Mouse (Mus musculus) forebrain, embryonic 12.5 days (tissue): Measurements from ENCODE around the gene Vdr. TPM values are rescaled to one million over a fixed set of nuclear protein-coding genes. Genes with fewer than 3 reads are reported as not detected.

ENCODE experiments used
- ATAC-seq: fragments of 200-750 bp; cut with Nextera tagmentation; 2 replicates; pipeline ENCODE4 v1.8.0; 2017; ENCODE audit warnings: moderate TSS enrichment; ENCODE audit not compliant: low FRiP score
- H3K27ac ChIP-seq: fragments of 300-500 bp; sonication (generic); 2 replicates; pipeline ENCODE4 v1.5.1; 2016; ENCODE audit warnings: mild to moderate bottlenecking
- H3K27me3 ChIP-seq: fragments of 300-500 bp; sonication (generic); 2 replicates; pipeline ENCODE4 v1.6.1; 2016; ENCODE audit warnings: mild to moderate bottlenecking
- H3K36me3 ChIP-seq: fragments of 300-500 bp; sonication (generic); replicated peaks from 2 replicates; pipeline ENCODE4 v1.6.1; 2016; ENCODE audit warnings: mild to moderate bottlenecking
- H3K4me1 ChIP-seq: fragments of 300-500 bp; sonication (generic); 2 replicates; pipeline ENCODE4 v1.6.1; 2016
- H3K4me2 ChIP-seq: fragments of 300-500 bp; sonication (generic); 2 replicates; pipeline ENCODE4 v1.6.1; 2016; ENCODE audit warnings: mild to moderate bottlenecking, moderate library complexity
- H3K4me3 ChIP-seq: fragments of 300-500 bp; sonication (generic); replicated peaks from 2 replicates; pipeline ENCODE4 v1.5.1; 2016; ENCODE audit warnings: mild to moderate bottlenecking
- H3K9ac ChIP-seq: fragments of 300-500 bp; sonication (generic); 2 replicates; pipeline ENCODE4 v1.6.1; 2016; ENCODE audit warnings: mild to moderate bottlenecking
- H3K9me3 ChIP-seq: fragments of 300-500 bp; sonication (generic); 2 replicates; pipeline ENCODE4 v1.6.1; 2016
- WGBS: fragments of 180-500 bp; shearing (Covaris S2); methylation state at CpG from one replicate; pipeline ENCODE4 v1.1.7; 2016; 5-methylcytosine and 5-hydroxymethylcytosine counted together
- polyA plus RNA-seq: library from polyadenylated mRNA; unstranded; fragments of >200 nt; fragmentation: Nextera tagmentation; extraction: Ambion mirVana; gene quantifications from 2 replicates; pipeline ENCODE4 v1.2.1, GENCODE M21; 2016

Gene Vdr
- polyA plus RNA-seq, 1 experiment from 2014 or later, result 0.59 TPM

GRCm38 (mm10) chr15:97896861-97897654 lies 13.4 kb downstream of the Vdr start:
- no peak overlapping the region for H3K4me2 ChIP-seq
- no peaks in the 10 kb centered on the region for H3K9me3 ChIP-seq
- no peak overlapping the region for H3K4me3 ChIP-seq
- H3K36me3 ChIP-seq, result no peaks in the 10 kb centered on the region
- no peak for ATAC-seq
- no peaks in the 10 kb centered on the region for H3K27me3 ChIP-seq
- WGBS, result 85% methylated on average over 16 of the region's 16 CpGs
- H3K9ac ChIP-seq, result no peak overlapping the region
- 0 out of 2 replicates have a peak, but pooled peaks cover 2% of the 10 kb centered on the region for H3K4me1 ChIP-seq
- no peak overlapping the region for H3K27ac ChIP-seq

GRCm38 (mm10) chr15:97896347-97896746 lies 14.1 kb downstream of the Vdr start:
- Histone ChIP-seq H3K4me3 (no peak overlapping the region), H3K36me3 (no peaks in the 10 kb centered on the region), H3K27ac (no peak overlapping the region), H3K27me3 (no peaks in the 10 kb centered on the region), H3K4me2 (no peak overlapping the region), H3K9ac (no peak overlapping the region), H3K4me1 (0 out of 2 replicates have a peak, but pooled peaks cover 2% of the 10 kb centered on the region), H3K9me3 (no peaks in the 10 kb centered on the region)
- no peak for ATAC-seq
- 86% methylated on average over 9 of the region's 9 CpGs for WGBS

GRCm38 (mm10) chr15:97895847-97896246 lies 14.6 kb downstream of the Vdr start:
- Histone ChIP-seq H3K9ac (no peak overlapping the region), H3K4me1 (0 out of 2 replicates have a peak, but pooled peaks cover 2% of the 10 kb centered on the region), H3K27me3 (no peaks in the 10 kb centered on the region), H3K27ac (no peak overlapping the region), H3K4me2 (no peak overlapping the region), H3K9me3 (no peaks in the 10 kb centered on the region), H3K4me3 (no peak overlapping the region), H3K36me3 (no peaks in the 10 kb centered on the region)
- no peak for ATAC-seq
- 74% methylated on average over 12 of the region's 12 CpGs for WGBS

- H3K4me3 ChIP-seq, result no peak overlapping the region
- H3K4me2 ChIP-seq, result no peak overlapping the region
- 0 out of 2 replicates have a peak, but pooled peaks cover 5% of the 10 kb centered on the region for H3K4me1 ChIP-seq
- H3K27ac ChIP-seq, result no peak overlapping the region
- H3K27me3 ChIP-seq, result no peaks in the 10 kb centered on the region
- no peaks in the 10 kb centered on the region for H3K9me3 ChIP-seq
- ATAC-seq, result no peak
- WGBS, result 78% methylated on average over 8 of the region's 8 CpGs
- no peaks in the 10 kb centered on the region for H3K36me3 ChIP-seq
- H3K9ac ChIP-seq, result no peak overlapping the region
Measured at GRCm38 (mm10) chr15:97892506-97892905, 17.9 kb downstream of the Vdr start.

- H3K27me3 ChIP-seq, result no peaks in the 10 kb centered on the region
- no peak overlapping the region for H3K4me2 ChIP-seq
- H3K27ac ChIP-seq, result no peak overlapping the region
- no peak for ATAC-seq
- H3K9ac ChIP-seq, result no peak overlapping the region
- H3K4me3 ChIP-seq, result no peak overlapping the region
- WGBS, result 95% methylated on average over 10 of the region's 10 CpGs
- H3K4me1 ChIP-seq, result 0 out of 2 replicates have a peak, but pooled peaks cover 5% of the 10 kb centered on the region
- H3K36me3 ChIP-seq, result no peaks in the 10 kb centered on the region
- no peaks in the 10 kb centered on the region for H3K9me3 ChIP-seq
Measured at GRCm38 (mm10) chr15:97890450-97890849, 20.0 kb downstream of the Vdr start.

- no peak for ATAC-seq
- Histone ChIP-seq H3K27ac (no peak overlapping the region), H3K4me1 (0 out of 2 replicates have a peak, but pooled peaks cover 5% of the 10 kb centered on the region), H3K4me2 (no peak overlapping the region), H3K27me3 (no peaks in the 10 kb centered on the region), H3K9me3 (no peaks in the 10 kb centered on the region), H3K4me3 (no peak overlapping the region), H3K36me3 (no peaks in the 10 kb centered on the region), H3K9ac (no peak overlapping the region)
- 57% methylated on average over 11 of the region's 11 CpGs for WGBS
Measured at GRCm38 (mm10) chr15:97890017-97890416, 20.4 kb downstream of the Vdr start.

- Histone ChIP-seq H3K27ac (no peak overlapping the region), H3K9ac (no peak overlapping the region), H3K4me1 (0 out of 2 replicates have a peak, but pooled peaks cover 5% of the 10 kb centered on the region), H3K4me2 (no peak overlapping the region), H3K9me3 (no peaks in the 10 kb centered on the region), H3K27me3 (no peaks in the 10 kb centered on the region), H3K36me3 (no peaks in the 10 kb centered on the region), H3K4me3 (no peak overlapping the region)
- no peak for ATAC-seq
- 83% methylated on average over 10 of the region's 10 CpGs for WGBS
Measured at GRCm38 (mm10) chr15:97887541-97888016, 22.9 kb downstream of the Vdr start.

GRCm38 (mm10) chr15:97881423-97881822 lies 29.0 kb downstream of the Vdr start:
- WGBS, result 91% methylated on average over 8 of the region's 8 CpGs
- Histone ChIP-seq H3K9me3 (no peaks in the 10 kb centered on the region), H3K4me2 (no peak overlapping the region), H3K36me3 (no peaks in the 10 kb centered on the region), H3K4me1 (no peaks in the 10 kb centered on the region), H3K27me3 (no peaks in the 10 kb centered on the region), H3K27ac (no peak overlapping the region), H3K4me3 (no peak overlapping the region), H3K9ac (no peak overlapping the region)
- no peak for ATAC-seq

GRCm38 (mm10) chr15:97880441-97880840 lies 30.0 kb downstream of the Vdr start:
- Histone ChIP-seq H3K36me3 (no peaks in the 10 kb centered on the region), H3K9ac (no peak overlapping the region), H3K4me3 (no peak overlapping the region), H3K27ac (no peak overlapping the region), H3K27me3 (no peaks in the 10 kb centered on the region), H3K4me1 (no peaks in the 10 kb centered on the region), H3K4me2 (no peak overlapping the region), H3K9me3 (no peaks in the 10 kb centered on the region)
- no peak for ATAC-seq
- WGBS, result 80% methylated on average over 9 of the region's 9 CpGs

GRCm38 (mm10) chr15:97878696-97879328 lies 31.6 kb downstream of the Vdr start:
- Histone ChIP-seq H3K4me1 (no peaks in the 10 kb centered on the region), H3K27me3 (no peaks in the 10 kb centered on the region), H3K36me3 (no peaks in the 10 kb centered on the region), H3K27ac (no peak overlapping the region), H3K4me3 (no peak overlapping the region), H3K9ac (no peak overlapping the region), H3K9me3 (no peaks in the 10 kb centered on the region), H3K4me2 (no peak overlapping the region)
- WGBS, result 76% methylated on average over 7 of the region's 7 CpGs
- ATAC-seq, result no peak

GRCm38 (mm10) chr15:97875784-97876183 lies 34.6 kb downstream of the Vdr start:
- Histone ChIP-seq H3K4me1 (no peaks in the 10 kb centered on the region), H3K4me2 (no peak overlapping the region), H3K9me3 (no peaks in the 10 kb centered on the region), H3K27ac (no peak overlapping the region), H3K27me3 (no peaks in the 10 kb centered on the region), H3K9ac (no peak overlapping the region), H3K4me3 (no peak overlapping the region), H3K36me3 (no peaks in the 10 kb centered on the region)
- WGBS, result 87% methylated on average over 8 of the region's 8 CpGs
- ATAC-seq, result no peak

- no peak for ATAC-seq
- no peaks in the 10 kb centered on the region for H3K9me3 ChIP-seq
- no peaks in the 10 kb centered on the region for H3K27me3 ChIP-seq
- H3K4me1 ChIP-seq, result no peaks in the 10 kb centered on the region
- no peak overlapping the region for H3K4me3 ChIP-seq
- WGBS, result 84% methylated on average over 9 of the region's 9 CpGs
- no peak overlapping the region for H3K27ac ChIP-seq
- H3K36me3 ChIP-seq, result no peaks in the 10 kb centered on the region
- H3K4me2 ChIP-seq, result no peak overlapping the region
- H3K9ac ChIP-seq, result no peak overlapping the region
Measured at GRCm38 (mm10) chr15:97873717-97874116, 36.7 kb downstream of the Vdr start.
